Mouse (Mus musculus): ENCODE measurements around the gene Wdr76.
"Not testable (repeated sequence)": the region's sequence is repeated elsewhere in the genome, so short reads cannot be mapped to it uniquely, and the experiment has no call there.

The Wdr76 gene

DNA sequence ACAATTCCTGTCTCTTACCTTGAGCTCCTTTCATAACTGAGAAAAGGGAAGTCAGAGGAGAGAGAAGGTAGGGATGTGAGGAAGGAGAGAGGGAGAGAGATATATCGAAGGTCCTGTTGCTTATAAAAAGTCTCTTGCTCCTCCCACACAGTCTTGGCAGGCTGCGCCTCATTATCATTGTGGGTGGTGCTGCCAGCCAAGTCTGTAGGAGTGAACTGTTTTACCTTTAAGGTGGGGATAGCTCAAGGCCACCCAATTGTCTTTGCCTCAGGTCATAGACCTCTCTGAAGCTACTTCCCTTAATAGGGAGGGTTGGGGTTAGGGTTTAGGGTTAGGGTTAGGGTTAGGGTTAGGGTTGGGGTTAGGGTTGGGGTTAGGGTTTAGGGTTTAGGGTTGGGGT is 15.5 kb downstream of the Wdr76 start:
- DNase-seq = no peak

DNA sequence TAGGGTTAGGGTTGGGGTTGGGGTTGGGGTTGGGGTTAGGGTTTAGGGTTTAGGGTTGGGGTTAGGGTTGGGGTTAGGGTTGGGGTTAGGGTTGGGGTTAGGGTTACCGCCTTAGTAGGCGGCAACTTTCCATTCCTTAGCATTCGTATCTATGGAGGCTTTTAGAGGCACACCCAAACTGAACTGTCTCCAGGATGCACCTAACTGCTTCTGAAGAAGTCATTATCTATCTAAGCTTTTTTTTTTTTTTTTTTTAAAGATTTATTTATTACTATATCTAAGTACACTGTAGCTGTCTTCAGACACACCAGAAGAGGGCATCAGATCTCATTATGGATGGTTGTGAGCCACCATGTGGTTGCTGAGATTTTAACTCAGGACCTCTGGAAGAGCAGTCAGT is 16.3 kb downstream of the Wdr76 start:
- not testable (repeated sequence) for DNase-seq

DNA sequence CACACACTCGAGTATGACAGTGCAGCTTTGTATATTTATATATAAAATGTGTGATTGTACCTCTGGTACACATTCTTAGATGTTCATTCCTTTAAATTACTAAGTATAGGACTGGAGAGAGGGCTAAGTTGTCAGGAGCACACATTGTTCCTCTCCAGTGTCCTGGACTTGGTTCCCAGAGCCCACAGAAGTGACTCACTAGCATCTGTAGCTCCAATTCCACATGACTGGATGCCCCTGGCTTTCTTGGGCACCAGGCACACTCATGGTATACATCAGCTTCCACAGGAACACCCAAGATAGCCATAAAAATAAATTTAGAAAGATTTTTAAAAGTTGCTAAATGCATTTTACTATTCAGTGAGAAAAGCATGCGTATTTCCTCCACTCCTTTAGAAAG is 18.5 kb downstream of the Wdr76 start:
- no peak for DNase-seq

DNA sequence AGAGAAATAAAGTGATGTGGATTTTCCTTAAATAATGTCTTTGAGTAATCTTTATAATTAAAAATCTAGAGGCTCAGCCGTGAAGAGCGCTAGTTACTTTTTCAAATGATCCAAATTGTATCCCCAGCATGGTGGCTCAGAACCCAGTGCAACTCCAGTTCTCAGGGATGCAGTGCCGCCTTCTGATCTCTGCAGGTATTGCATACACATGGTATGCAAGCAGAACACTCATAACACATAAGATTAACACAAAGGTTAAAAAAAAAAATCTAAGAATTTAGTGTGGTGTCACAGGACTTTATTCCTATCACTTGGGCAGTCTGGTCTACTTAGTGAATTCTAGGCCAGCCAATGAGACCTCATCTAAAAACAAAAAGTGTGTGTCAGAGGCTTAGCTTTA is 38.3 kb downstream of the Wdr76 start:
- no peak for DNase-seq

DNA sequence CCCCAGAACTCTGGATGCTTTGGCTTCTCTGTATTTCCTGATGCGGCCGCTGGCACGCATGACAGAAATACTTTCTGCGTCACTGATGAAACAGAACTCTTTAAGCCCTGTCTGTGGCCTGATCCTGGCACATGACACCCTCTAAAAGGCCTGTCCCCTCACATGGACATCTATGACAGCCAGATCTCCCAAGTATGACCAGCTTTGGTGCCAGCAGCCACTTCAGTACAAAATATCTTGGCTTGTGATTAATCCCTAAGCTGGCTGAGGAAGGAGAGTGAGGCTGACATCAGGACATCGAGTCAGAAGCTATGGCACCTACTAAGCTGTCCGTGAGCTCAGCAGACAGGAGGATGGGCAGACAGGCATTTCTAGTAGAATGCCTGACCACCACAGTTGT is 43.1 kb downstream of the Wdr76 start:
- DNase-seq = no peak

DNA sequence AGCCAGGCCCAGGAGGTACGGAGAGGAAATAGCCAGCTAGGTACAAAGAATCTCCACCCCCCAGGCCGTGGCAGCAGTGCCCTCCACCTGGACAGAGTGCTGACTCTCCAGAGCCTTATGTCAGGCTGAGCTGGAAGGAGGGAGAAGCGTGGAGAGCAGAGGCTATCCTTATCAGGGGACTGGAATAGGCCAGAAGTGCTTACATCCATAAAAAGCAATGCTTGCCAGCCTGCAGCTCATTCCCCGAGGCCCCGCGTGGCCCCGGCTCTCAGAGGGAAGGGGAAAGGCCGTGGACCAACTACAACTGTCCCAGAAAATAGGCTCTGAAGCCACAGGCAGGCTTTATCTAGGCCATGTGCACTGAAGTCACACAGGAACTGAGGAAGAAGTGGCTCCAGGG is 44.7 kb downstream of the Wdr76 start:
- no peak for DNase-seq

DNA sequence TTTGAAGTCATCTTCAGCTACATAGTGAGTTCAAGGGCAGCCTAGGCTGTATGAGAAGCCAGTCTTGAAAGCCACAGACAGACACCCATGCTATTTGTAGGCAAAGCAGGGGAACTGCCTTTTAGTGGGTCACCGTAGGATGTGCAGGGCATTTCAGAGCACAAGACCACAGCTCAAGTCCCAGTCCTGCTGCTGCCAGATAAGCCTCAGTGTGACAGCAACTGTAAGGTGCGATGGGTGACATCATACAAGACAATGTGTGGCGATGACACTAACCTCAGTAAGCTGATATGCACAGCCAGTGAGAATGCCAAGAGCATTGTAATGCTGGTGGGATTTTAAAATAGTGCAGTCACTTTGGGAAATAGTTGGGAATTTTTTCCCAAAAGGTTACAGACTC is 56.6 kb downstream of the Wdr76 start:
- DNase-seq = no peak

DNA sequence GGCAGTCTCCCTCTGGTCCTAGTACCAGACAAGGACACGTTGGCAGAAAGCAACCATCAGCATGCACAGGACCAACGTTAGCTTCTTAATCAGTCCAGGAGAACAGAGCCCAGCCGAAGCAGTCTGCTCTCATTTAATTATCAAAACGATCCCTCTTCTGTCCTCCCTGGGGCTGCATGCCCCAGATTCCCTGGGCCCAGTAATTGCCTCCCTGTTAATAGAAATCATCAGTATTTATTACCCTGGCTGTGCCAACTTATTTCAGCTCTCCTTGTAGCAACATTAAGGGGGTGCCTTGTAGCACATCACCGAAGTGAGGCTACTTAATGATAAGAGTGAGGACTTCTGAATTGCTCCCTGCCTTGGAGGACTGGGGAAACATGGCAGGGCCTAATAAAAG is 59.4 kb downstream of the Wdr76 start:
- DNase-seq = no peak

DNA sequence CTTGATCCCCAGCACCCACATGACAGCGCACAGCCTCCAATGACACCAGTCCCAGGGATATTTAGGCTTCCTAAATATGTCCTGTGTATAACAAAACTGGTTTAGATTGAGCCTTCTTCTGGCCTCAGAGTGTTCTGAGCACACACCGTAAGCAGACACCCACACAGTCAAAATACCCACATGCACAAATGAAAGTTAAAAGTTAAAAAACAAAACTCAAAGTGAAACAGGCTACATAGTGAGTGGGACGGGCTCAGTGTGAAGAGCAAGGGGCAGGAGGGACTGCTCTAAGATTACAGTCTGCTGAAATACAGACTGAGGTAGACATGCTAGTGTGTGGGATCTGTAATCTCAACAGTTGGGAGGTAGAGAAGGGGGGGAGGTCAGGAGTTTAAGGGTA is 63.5 kb downstream of the Wdr76 start:
- no peak for DNase-seq

DNA sequence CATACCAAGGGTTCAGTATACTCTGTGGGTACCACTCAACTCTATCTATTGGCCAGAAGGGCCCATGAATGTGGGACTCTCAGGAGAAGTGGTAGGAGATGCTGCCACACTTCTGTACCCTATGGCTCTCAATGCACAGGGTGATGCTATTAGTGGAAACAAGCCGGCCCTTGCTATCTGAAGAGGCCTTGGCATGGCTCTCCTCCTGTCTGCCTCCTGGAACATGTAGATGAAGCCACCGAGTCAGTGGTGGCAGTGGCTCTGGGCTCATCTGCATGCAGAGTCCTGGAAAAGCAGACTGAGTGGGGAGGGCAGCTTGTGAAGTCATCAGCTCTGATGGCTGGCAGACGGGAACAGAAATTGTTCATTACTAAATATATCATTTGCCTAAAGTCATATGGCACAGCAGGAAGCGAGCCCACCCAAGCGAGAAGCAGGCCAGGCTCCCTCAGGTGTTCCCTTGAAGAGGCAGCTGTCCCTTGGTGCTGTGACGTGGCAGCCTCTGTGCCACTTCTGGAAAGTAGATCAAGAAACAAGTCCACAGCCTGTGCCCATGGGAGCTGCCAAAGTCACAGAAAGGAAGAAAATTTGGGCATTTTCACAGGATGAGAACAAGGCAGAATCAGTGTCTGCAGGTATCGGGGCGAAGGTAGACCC is 64.6 kb downstream of the Wdr76 start:
- DNase-seq = no peak

DNA sequence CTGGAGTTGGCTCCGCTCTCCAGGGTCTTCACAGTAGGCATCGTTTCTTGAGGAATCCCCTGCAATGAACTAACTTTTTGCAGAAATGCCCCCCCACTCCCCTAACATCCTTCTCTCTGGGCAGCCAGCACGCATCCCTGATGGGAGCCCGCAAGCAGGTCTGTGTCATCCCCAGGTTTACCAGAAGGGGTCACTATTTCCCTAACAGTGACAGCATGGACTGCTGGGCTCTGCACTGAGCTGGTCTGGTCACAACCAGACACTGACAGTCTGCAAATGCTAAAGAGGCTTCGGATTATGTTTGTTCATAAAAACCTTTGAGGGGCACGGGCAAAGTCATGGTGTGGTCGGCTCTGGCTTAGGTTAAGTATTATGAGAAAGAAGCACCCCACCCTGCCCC is 65.3 kb downstream of the Wdr76 start:
- DNase-seq = peak; percentile 74

DNA sequence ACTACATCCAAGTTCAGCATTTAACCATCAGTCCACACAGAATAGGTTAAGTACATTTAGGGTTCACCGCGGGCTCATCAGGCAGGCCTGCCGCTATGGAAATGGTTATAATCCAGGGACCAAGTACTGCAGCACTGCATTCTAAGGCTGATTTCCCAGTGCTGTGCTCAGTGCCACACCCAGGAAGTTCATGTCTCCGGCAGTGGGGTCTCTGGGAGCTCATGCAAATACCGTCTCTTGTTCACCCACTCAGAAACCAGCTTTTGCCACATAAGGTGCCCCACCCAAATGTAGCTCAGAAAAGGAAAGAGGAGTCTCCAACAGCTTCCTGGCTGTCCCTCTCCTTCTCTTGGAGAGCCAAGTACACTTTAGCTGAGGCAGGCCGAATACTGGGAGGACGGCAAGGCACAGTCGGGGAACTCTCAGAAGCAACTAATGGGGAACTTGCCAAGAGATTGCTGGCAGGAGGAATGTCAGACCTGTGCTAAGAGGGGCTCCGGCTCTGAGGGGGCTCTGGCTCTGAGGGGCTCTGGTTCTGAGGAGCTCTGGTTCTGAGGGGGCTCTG is 67.6 kb downstream of the Wdr76 start:
- DNase-seq = no peak

DNA sequence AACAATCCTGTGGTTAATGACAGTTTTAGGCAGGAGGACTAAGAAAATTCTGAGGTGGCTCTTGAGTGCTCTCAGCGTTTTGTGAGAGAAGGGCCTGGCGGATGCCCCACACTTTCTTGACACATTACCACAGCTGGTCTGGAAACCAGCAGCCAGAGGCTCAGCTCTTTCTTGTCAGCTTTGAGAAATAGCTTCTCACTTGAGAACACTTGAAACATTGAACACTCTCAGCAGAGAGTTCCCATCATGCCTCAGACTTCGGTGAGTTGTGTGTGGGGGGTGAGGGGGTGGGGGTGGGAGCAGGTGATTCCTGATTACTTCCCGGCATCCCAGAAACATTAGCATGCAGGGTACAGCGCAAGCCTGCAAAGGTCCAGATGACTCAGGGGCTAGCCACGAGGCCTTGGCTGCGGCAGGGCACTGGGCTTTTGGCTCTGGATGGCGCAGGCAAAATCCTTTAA is 69.2 kb downstream of the Wdr76 start:
- DNase-seq = no peak

DNA sequence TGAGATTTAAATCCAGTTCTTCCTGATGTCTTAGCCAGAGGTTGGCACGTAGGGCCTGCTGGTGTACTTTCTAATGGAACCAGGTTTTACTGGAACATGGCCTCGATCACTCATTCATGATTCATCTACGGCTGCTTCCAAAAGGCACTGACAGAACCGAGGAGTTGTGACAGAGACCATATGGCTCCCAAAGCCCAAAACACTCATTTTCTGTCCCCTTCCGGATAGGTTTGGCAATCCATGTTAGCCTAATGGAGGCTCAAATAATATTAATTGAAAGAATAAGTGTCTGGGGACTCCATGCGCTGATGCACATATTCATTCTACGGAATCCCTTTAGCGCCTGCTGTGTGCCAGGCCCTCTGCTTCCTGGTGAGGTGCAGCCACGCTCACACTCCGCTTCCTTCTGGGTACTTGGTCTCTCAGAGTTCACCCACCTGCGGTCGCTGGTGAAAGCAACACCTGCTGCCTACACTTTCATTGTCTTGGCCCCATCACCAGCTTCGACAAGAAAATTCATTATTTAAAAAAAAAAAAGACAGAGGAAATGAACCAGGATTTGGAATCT is 76.4 kb downstream of the Wdr76 start:
- DNase-seq = no peak

DNA sequence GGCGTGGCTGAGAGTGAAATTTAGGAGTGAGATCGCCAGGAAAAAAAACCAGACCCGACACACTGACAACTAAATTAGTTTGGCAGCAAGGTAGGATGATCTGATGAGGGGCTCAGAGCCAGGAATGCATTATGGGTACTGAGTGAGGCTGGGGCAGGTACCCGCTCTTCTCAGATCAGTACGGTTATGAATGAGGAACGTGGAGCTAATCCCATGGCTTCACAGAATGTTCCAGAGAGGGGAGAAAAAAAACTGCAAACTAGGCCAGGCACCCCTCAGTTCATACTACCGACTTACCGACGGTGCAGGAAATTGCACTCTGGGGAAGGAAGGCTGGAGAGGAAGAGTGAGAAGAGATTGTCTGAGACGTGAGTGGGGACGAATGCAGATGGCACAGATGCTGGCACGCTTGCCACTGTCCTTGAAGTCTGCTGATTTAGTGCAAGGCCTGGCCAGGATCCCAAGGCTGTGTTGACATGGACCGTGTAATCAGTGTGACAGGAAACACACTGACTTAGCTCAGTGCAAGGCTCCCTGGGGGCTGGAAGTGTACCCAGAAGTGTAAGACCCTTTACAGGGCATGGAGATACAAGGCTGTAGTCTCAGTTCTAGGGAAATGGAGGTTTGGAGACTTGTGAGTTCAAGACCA is 77.1 kb downstream of the Wdr76 start:
- no peak for DNase-seq

DNA sequence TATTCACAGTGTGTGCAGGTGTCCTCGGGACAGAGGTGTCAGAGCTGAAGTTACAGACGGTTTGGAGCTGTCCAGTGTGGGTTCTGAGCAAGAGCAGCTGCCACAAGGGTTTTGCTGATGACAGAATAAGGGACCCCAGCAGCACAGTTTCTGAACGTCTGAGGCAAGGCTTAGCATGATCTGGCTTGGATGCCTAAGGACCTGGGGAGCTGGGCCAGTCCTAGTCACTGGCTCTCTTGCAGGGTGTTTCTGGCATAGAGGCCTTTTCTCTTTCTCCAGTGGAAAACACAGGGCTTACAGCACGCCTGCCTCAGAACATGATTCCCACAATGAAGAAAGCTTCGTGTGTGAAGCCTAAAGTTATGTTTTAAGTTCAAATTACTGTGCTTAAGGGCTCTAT is 78.2 kb downstream of the Wdr76 start:
- no peak for DNase-seq

DNA sequence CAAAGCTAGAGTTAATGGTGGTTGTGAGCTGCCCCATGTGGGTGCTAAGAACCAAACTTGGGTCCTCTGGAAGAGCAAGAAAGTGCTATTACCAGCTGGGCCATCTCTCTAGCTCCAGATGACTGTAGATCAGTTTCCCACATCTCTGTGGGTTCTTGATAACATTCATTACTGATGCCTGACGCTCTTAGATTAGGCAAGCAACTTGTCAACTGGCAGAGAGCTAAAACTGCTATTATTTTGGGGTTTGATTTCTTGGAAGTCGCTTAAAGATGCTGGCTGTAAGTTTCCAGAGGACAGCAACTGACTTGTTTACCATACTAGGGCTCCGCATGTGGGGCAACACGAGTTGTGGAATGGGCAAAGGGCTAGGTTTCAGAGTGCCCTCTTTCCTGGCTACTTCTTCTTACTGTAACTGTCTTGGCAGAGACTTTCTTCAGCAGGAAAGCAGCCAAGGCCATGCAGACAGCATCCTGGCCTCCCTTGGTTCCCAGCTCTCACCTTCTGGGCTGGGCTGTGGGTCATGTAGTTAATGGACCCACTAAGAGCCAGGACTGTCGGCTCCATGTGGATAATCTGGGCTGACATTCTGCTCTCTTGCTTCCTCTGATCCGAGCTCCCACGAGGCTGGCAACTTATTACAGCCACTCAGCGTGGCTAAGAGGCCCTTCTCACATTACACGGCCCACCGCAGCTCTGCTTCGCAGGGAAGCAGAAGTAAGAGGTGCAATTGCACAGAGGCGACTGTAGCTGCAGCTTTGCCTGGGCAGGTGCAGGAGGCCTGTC is 81.2 kb downstream of the Wdr76 start:
- DNase-seq = no peak

DNA sequence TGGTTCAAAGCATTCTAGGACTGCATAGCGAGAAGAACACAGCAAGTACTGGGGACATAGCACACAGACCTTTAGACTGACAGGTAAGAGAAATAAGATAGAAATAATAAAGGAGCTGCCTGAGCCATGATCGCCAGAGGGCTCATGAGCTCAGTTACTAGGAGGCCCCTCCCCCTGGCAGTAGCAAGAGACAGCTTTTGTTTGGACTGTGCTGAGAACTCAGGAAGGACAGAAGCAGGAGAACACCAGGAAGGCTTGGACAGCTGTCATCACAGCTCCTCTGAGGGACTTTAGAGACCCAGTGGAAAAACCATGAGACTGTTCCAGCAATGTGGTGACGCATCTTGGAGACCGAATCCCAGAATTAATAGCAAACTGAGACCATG is 81.8 kb downstream of the Wdr76 start:
- no peak for DNase-seq

DNA sequence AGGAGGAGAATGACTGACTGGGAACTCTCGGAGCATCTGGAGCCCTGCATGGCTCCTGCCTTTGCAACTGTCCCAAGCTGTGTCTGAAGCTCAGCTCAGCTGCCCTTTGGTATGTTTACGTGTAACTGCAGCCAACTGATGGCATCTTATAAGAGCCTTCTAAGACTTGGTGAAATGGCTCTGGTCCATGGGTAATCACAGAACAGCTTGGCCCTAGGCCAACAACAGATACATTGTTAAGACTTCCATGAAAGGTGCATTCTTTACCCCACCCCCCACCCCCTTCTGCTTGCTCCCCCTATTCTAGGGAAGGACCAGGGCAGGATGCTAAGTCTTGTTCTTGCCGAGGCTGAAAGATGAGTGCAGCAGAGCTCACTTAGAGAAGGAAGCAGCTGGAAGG is 87.6 kb downstream of the Wdr76 start:
- no peak for DNase-seq

All from thymus, postnatal 25 days (tissue).